Mouse (Mus musculus) heart, embryonic 14.5 days (tissue): ENCODE measurements around the gene Rpl15. TPM values are rescaled to one million over a fixed set of nuclear protein-coding genes. Genes with fewer than 3 reads are reported as not detected.

Source experiments
- polyA plus RNA-seq: library from polyadenylated mRNA; unstranded; fragments of >200 nt; fragmentation: Nextera tagmentation; extraction: Ambion mirVana; gene quantifications from 2 replicates; pipeline ENCODE4 v1.2.1, GENCODE M21; 2014

Gene Rpl15
- polyA plus RNA-seq, 1 experiment from 2014 or later: 327 TPM

Other genes starting within 250 kb of the Rpl15 start
- gene Nr1d2, start 32.3 kb downstream of the Rpl15 start, polyA plus RNA-seq: 17.1 and 17.6 TPM in 2 replicates
- 18.4 and 21.1 TPM in 2 replicates for gene Nkiras1, start 255 bp downstream of the Rpl15 start, polyA plus RNA-seq
- gene Ube2e1, start 60.5 kb upstream of the Rpl15 start, polyA plus RNA-seq: 15.0 and 19.3 TPM in 2 replicates